Mouse (Mus musculus): ENCODE results near the gene Olfr554.

DNA sequence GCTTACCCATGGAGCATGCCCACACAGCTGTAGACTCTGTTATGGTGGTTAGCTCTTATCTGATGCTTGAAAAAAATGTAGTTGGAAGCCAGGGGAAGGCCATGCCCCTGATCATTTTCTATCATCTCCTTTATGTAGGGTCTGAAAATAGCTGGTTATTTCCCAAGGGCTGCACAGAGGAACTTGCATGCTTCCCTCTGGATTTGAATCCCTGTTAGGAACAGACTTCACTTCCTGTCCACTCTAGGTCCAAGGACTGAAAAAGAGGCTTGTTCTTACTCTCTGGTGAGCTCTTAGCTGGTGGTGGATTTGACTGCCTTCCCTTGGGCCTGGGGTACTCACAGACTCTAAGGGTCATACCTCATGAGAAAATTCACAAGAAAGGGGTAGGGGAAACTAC, 20.1 kb upstream of the Olfr554 start, which contains the start of gene Olfr553:
- TF ChIP-seq POLR2A (IDR thresholded peaks at IDR 0.05; ENCODE audit: low read depth, low read length) (no peak), CTCF (IDR thresholded peaks at IDR 0.05; ENCODE audit: borderline replicate concordance, insufficient read depth, low read length) (no peak)
